Mouse (Mus musculus) kidney, embryonic 16.5 days (tissue): Measurements from ENCODE around the gene Mag. TPM values are rescaled to one million over a fixed set of nuclear protein-coding genes. Genes with fewer than 3 reads are reported as not detected.

Experiments used
- ATAC-seq: fragments of 200-750 bp; cut with Nextera tagmentation; 2 replicates; pipeline ENCODE4 v1.8.0; 2017; ENCODE audit warnings: moderate TSS enrichment; ENCODE audit not compliant: low FRiP score, low TSS enrichment
- H3K27ac ChIP-seq: fragments of 300-500 bp; sonication (generic); 2 replicates; pipeline ENCODE4 v1.5.1; 2014; ENCODE audit warnings: low read length
- H3K27me3 ChIP-seq: fragments of 300-500 bp; sonication (generic); 2 replicates; pipeline ENCODE4 v1.6.1; 2014; ENCODE audit warnings: low read length, control low read depth, mixed read lengths; ENCODE audit not compliant: insufficient read depth
- H3K36me3 ChIP-seq: fragments of 300-500 bp; sonication (generic); 2 replicates; pipeline ENCODE4 v1.6.1; 2014; ENCODE audit warnings: low read length, control low read depth, mixed read lengths; ENCODE audit not compliant: insufficient read depth
- H3K4me1 ChIP-seq: fragments of 300-500 bp; sonication (generic); 2 replicates; pipeline ENCODE4 v1.6.1; 2014; ENCODE audit warnings: low read length, control low read depth, mixed read lengths; ENCODE audit not compliant: insufficient read depth
- H3K4me2 ChIP-seq: fragments of 300-500 bp; sonication (generic); replicated peaks from 2 replicates; pipeline ENCODE4 v1.6.1; 2014; ENCODE audit warnings: low read depth, low read length
- H3K4me3 ChIP-seq: fragments of 300-500 bp; sonication (generic); 2 replicates; pipeline ENCODE4 v1.5.1; 2014; ENCODE audit warnings: mild to moderate bottlenecking, low read length
- H3K9ac ChIP-seq: fragments of 300-500 bp; sonication (generic); replicated peaks from 2 replicates; pipeline ENCODE4 v1.6.1; 2014; ENCODE audit warnings: low read length
- H3K9me3 ChIP-seq: fragments of 300-500 bp; sonication (generic); 2 replicates; pipeline ENCODE4 v1.6.1; 2016; ENCODE audit warnings: low read length, control low read depth
- WGBS: fragments of 180-500 bp; shearing (Covaris S2); extraction: QIAGEN DNeasy Blood & Tissue Kit; methylation state at CpG from one replicate; pipeline ENCODE4 v1.1.7; 2014; 5-methylcytosine and 5-hydroxymethylcytosine counted together
- polyA plus RNA-seq: library from polyadenylated mRNA; unstranded; fragments of >200 nt; fragmentation: Nextera tagmentation; extraction: Ambion mirVana; gene quantifications from 2 replicates; pipeline ENCODE4 v1.2.1, GENCODE M21; 2015

Mag gene
- polyA plus RNA-seq, 1 experiment from 2014 or later: 0.74 TPM

DNA sequence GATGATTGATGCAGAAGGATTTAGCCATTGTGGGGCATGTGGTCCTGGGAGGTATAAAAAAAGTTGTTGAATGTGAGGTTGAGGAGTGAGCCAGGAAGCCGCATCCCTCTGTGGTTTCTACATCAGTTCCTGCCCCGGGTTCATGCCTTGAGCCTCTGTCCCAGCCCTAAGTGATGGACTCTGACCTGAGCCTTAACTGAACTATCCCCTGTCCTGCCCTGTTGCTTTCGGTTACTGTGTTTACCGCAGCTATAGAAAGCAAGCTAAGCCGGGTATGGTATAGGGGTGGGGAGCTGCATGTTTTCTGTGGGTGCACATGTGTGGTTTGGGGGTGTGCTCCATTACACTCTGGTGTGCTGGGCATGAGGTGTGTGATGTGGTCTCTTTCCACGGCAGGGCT, 4.9 kb downstream of the Mag start:
- H3K4me3 ChIP-seq: no peak overlapping the region
- no peak for ATAC-seq
- peaks cover 6% of the 10 kb centered on the region for H3K4me1 ChIP-seq
- H3K27me3 ChIP-seq: 0 out of 2 replicates have a peak, but pooled peaks cover 2% of the 10 kb centered on the region
- H3K9ac ChIP-seq: no peak overlapping the region
- no peaks in the 10 kb centered on the region for H3K9me3 ChIP-seq
- no peak overlapping the region for H3K27ac ChIP-seq
- WGBS: 83% methylated on average over 6 of the region's 6 CpGs
- no peak overlapping the region for H3K4me2 ChIP-seq
- H3K36me3 ChIP-seq: no peaks in the 10 kb centered on the region

DNA sequence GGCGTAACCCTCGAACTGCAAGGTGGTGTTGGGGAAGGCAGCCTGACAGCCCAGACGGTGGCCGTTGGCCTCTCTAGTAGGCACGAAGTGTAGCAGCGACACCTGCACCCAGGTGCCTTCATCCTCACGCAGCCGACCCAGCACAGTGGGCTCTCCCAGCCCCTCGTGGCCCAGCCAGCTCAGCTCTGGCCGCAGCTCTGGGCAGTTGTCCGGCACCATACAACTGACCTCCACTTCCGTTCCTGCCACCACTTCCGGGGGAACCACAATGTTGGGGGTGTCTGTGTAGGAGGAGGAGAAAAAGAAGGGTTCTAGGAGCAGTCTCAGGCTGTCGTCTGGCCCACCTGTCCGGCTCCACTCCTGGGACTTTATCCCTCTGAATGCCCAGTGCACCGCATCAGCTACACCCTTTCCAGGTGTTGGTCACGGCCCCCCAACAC, 5.7 kb downstream of the Mag start:
- Histone ChIP-seq H3K27ac (no peak overlapping the region), H3K4me3 (peak overlapping the region; percentile 39), H3K36me3 (no peaks in the 10 kb centered on the region), H3K4me1 (peaks cover 6% of the 10 kb centered on the region), H3K27me3 (0 out of 2 replicates have a peak, but pooled peaks cover 2% of the 10 kb centered on the region), H3K9me3 (no peaks in the 10 kb centered on the region), H3K4me2 (peak overlapping the region; percentile 62), H3K9ac (no peak overlapping the region)
- no peak; the same call in none of the 2 replicates for ATAC-seq
- WGBS: 17% methylated on average over 16 of the region's 17 CpGs

DNA sequence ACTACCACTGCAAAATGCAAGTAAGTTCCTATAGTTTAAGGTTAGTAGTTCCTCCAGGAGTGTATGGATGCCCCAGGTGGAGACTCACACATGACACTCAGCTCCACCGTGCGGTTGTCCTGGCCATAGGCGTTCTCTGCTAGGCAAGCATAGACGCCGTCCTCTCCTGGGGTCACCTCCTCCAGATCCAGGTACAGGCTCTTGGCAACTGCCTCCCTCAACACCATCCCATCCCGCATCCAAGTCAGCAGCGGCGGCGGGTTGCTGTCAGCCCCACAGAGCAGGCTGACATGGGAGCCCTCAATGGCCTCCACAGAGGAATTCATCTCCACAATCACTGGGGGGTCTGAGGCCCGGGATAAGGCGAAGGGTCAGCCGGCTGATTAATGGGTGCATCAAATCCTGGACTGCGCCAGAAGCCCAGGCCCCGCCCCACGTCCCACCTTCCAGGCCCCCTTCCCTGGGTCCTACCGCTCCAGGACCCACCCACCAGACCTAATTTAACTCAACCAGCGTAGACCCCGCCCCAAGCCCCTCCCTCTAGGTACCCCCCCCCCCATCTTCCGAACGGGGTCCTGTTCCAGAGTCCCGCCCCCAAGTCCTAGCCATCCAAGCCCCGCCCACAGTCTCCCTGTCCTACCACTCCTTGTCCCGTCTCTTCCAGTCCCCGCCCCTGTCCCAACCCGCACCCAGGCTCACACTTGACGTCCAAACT, 6.2 kb downstream of the Mag start:
- peak; percentile 81 for ATAC-seq
- Histone ChIP-seq H3K27ac (no peak overlapping the region), H3K4me1 (peaks cover 6% of the 10 kb centered on the region), H3K9me3 (no peaks in the 10 kb centered on the region), H3K27me3 (0 out of 2 replicates have a peak, but pooled peaks cover 2% of the 10 kb centered on the region), H3K4me2 (peak overlapping the region; percentile 62), H3K4me3 (peak overlapping the region; percentile 39), H3K36me3 (no peaks in the 10 kb centered on the region), H3K9ac (no peak overlapping the region; the same call in 1 of the 2 replicates)
- WGBS: 1% methylated on average over 25 of the region's 26 CpGs

DNA sequence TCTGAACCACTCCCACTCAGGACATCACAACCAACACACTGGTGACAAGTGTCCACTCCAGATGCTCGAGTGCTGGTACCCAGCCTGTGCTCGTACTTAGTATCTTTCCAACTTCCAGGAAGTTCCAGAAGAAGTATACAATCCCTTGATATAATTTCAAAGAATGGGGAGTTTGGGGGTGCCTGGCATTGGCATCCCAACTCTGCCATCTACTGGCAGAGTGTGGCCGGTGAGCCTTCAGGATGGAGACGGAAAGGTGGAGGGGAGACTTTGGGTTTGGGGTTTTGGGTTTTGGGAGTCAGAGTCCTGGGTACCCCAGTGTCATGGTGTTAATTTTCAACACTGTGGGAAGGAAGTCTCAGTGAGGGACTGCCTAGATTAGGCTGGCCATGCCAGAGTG, 10.6 kb downstream of the Mag start:
- ATAC-seq: no peak
- Histone ChIP-seq H3K4me2 (no peak overlapping the region), H3K36me3 (no peaks in the 10 kb centered on the region), H3K4me1 (peaks cover 11% of the 10 kb centered on the region), H3K9me3 (no peaks in the 10 kb centered on the region), H3K27me3 (0 out of 2 replicates have a peak, but pooled peaks cover 2% of the 10 kb centered on the region), H3K9ac (no peak overlapping the region), H3K27ac (no peak overlapping the region), H3K4me3 (no peak overlapping the region)
- WGBS: 48% methylated on average over 4 of the region's 4 CpGs

DNA sequence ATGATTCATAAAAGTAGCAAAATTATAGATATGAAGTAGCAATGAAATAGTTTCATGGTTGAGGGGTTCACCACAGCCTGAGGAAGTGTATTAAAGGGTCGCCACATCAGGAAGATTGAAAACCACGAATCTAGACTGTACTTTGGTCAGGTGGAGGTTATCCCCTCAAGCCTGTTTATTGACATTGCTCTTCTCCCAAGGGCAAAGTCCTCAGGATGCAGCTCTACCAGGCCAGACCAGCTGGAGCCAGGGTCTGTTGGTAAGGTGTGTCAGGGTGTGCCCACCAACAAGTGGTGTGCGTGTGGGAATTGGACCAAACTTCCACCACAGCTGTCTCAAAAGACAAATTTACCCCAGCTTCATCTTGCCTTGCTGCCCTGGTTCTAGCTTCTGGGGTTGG, 19.5 kb downstream of the Mag start:
- no peak overlapping the region for H3K27ac ChIP-seq
- H3K36me3 ChIP-seq: no peaks in the 10 kb centered on the region
- no peak overlapping the region for H3K4me2 ChIP-seq
- H3K27me3 ChIP-seq: no peaks in the 10 kb centered on the region
- no peak overlapping the region for H3K4me3 ChIP-seq
- no peak for ATAC-seq
- 81% methylated on average over 3 of the region's 3 CpGs for WGBS
- peaks cover 10% of the 10 kb centered on the region for H3K4me1 ChIP-seq
- no peaks in the 10 kb centered on the region for H3K9me3 ChIP-seq
- H3K9ac ChIP-seq: no peak overlapping the region

DNA sequence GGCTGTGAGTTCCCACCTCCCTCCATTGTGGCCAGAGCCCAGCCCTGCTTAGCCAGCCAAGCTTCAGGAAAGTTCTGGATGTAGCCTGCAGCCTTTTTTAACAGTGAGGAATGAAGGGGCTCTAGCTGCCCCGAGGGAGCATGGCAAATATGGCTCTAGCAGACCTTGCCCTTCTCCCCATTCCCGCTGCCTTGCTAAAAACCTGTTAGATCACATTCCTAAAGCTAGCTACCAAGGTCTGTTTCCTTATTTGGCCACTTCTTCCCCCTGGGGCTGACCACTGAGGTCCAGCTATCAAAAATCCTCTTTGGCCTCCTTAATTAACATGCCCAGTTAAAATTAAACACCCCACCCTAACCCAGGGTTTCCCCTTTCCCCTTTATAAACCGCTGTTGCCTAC, 22.2 kb downstream of the Mag start:
- H3K4me1 ChIP-seq: peaks cover 5% of the 10 kb centered on the region; the same call in 1 of the 2 replicates
- H3K27ac ChIP-seq: peak overlapping the region; percentile 64
- no peaks in the 10 kb centered on the region for H3K27me3 ChIP-seq
- H3K9me3 ChIP-seq: no peaks in the 10 kb centered on the region
- no peaks in the 10 kb centered on the region for H3K36me3 ChIP-seq
- no peak overlapping the region for H3K4me3 ChIP-seq
- ATAC-seq: peak; percentile 61
- H3K4me2 ChIP-seq: no peak overlapping the region
- no peak overlapping the region for H3K9ac ChIP-seq
- WGBS: 48% methylated on average over 3 of the region's 3 CpGs

DNA sequence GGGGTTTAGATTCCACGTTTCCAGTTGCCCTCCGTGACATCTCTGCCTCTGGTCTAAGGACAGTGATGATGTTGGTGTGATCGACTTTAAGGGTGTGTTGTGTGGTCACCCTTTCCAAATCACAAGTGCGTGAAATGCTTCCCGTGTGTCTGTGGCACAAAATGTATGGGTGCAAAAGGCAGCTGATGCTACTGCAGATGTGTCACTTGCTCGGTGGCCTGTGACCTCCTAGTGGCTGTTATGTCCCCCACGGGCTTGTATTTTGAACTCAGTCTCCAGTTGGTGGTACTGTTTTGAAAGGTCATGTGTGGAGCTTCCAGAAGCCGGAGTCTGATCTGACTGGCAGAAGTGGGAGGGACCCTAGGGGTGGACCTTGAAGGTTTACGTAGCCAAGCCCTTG, 22.9 kb downstream of the Mag start:
- no peak overlapping the region for H3K9ac ChIP-seq
- H3K27me3 ChIP-seq: no peaks in the 10 kb centered on the region
- H3K4me2 ChIP-seq: no peak overlapping the region
- H3K9me3 ChIP-seq: no peaks in the 10 kb centered on the region
- 64% methylated on average over 9 of the region's 9 CpGs for WGBS
- no peak overlapping the region for H3K27ac ChIP-seq
- no peak for ATAC-seq
- H3K4me1 ChIP-seq: peaks cover 5% of the 10 kb centered on the region; the same call in 1 of the 2 replicates
- no peaks in the 10 kb centered on the region for H3K36me3 ChIP-seq
- H3K4me3 ChIP-seq: no peak overlapping the region

DNA sequence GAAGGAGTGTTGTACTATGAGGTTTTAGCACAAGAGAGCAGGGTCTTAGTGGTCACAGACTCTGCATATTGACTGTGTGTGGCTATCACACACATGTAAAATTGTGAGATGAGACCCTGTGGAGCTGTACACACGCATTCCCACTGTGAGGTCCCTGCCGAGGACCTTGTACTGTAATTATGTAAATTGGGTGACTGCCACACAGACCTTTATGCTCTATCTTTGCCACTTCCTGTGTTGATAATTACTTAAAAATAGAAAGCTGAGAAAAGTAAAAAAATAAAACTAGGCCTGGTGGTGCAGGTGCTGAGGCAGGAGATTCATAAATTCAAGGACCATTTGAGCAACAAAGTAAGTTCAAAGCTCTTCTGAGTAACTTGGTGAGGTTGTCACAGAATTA, 24.0 kb downstream of the Mag start:
- ATAC-seq: no peak
- no peak overlapping the region for H3K4me2 ChIP-seq
- no peaks in the 10 kb centered on the region for H3K9me3 ChIP-seq
- H3K27ac ChIP-seq: no peak overlapping the region
- H3K36me3 ChIP-seq: no peaks in the 10 kb centered on the region
- no peak overlapping the region for H3K9ac ChIP-seq
- no peaks in the 10 kb centered on the region for H3K27me3 ChIP-seq
- peaks cover 5% of the 10 kb centered on the region; the same call in 1 of the 2 replicates for H3K4me1 ChIP-seq
- WGBS: 62% methylated on average over 2 of the region's 2 CpGs
- no peak overlapping the region for H3K4me3 ChIP-seq

DNA sequence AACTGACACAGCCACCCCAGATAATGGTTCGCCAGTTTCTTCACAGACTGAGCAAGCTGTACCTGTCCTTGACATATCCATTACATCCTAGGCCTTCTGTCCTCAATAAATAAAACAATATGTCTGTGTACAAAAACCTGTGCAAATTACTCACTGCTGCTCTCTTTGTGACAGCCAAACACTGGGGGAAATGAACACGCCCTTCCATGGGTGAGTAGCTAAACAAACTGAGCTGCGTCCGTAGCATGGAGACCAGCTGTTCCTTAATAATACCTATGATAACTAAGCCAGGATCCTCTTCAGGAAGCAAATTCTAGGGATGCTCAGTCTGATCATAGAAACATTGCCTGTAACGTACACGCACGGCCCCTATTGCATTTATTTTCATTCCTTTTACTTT, 25.9 kb downstream of the Mag start:
- no peak overlapping the region for H3K9ac ChIP-seq
- 62% methylated on average over 7 of the region's 7 CpGs for WGBS
- ATAC-seq: no peak
- no peaks in the 10 kb centered on the region for H3K27me3 ChIP-seq
- peaks cover 5% of the 10 kb centered on the region; the same call in 1 of the 2 replicates for H3K4me1 ChIP-seq
- H3K4me3 ChIP-seq: no peak overlapping the region
- no peak overlapping the region for H3K4me2 ChIP-seq
- no peaks in the 10 kb centered on the region for H3K36me3 ChIP-seq
- no peaks in the 10 kb centered on the region for H3K9me3 ChIP-seq
- no peak overlapping the region for H3K27ac ChIP-seq

DNA sequence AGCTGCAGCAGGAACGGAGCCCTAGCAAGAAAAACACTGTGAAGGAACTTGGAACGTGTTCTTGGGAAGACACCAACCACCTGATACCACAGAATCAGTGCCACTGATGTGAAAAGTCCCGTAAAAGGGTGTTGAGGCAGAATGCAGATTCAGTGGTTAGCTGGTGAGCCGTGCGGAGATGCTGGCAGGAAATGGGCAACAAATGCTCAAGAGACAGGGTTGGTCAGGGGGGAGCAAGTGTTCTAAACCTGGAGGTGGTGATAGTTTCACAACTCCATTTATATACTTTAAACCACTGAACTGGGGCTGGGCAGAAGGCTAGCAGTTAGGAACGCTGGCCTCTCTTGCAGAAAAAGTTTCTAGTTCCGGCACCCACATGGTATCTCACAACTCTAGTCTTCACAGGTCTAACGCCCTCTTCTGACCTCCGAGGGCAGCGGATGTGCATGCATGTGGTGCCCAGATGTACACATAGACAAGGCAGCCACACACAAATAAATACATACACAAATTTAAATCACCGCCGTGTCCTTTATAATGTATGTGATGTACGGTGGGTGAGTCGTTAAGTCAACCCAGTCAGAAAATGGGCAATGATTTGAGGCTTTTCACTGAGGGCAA, 27.0 kb downstream of the Mag start:
- Histone ChIP-seq H3K9ac (no peak overlapping the region), H3K27ac (no peak overlapping the region), H3K9me3 (no peaks in the 10 kb centered on the region), H3K4me3 (no peak overlapping the region), H3K27me3 (no peaks in the 10 kb centered on the region), H3K36me3 (no peaks in the 10 kb centered on the region), H3K4me2 (no peak overlapping the region), H3K4me1 (no peaks in the 10 kb centered on the region)
- 86% methylated on average over 14 of the region's 14 CpGs for WGBS
- no peak for ATAC-seq
